Mouse (Mus musculus) erythroblast, embryonic 14.5 days (primary cell): Measurements from ENCODE around the gene Cd19. TPM values are rescaled to one million over a fixed set of nuclear protein-coding genes. Genes with fewer than 3 reads are reported as not detected.

Source experiments
- H3K27me3 ChIP-seq: 2 replicates; pipeline ENCODE4 v1.6.1; 2012; ENCODE audit warnings: inconsistent platforms; ENCODE audit not compliant: control insufficient read depth
- H3K36me3 ChIP-seq: 2 replicates; pipeline ENCODE4 v1.6.1; 2012; ENCODE audit warnings: mild to moderate bottlenecking, inconsistent platforms; ENCODE audit not compliant: control insufficient read depth
- H3K4me1 ChIP-seq: 2 replicates; pipeline ENCODE4 v1.6.1; 2012; ENCODE audit warnings: inconsistent platforms; ENCODE audit not compliant: control insufficient read depth
- H3K4me3 ChIP-seq: replicated peaks from 2 replicates; pipeline ENCODE3; 2012; ENCODE audit warnings: moderate library complexity, mild to moderate bottlenecking, inconsistent platforms
- H3K9me3 ChIP-seq: 2 replicates; pipeline ENCODE4 v1.6.1; 2012; ENCODE audit warnings: low read length, inconsistent platforms, mixed read lengths; ENCODE audit not compliant: control insufficient read depth
- GATA1 ChIP-seq: IDR thresholded peaks from 2 replicates; pipeline ENCODE4 v1.6.1; 2012; ENCODE audit warnings: low read length, inconsistent platforms, mixed read lengths
- TAL1 ChIP-seq: IDR thresholded peaks from 3 replicates; pipeline ENCODE4 v1.6.1; 2012; ENCODE audit warnings: low read length, inconsistent platforms, mixed read lengths
- polyA plus RNA-seq: library from polyadenylated mRNA; stranded (reverse); fragments of >175 nt; gene quantifications from 2 replicates; pipeline ENCODE4 v1.2.3, GENCODE M21; 2012

The Cd19 gene
- not detected in 2 replicates for polyA plus RNA-seq

- Histone ChIP-seq H3K4me1 (no peaks in the 10 kb centered on the region), H3K4me3 (no peak within 1 kb of the TSS), H3K27me3 (no peaks in the 10 kb centered on the region), H3K9me3 (no peaks in the 10 kb centered on the region), H3K36me3 (no peaks in the 10 kb centered on the region)
- TF ChIP-seq GATA1 (no peak), TAL1 (no peak)
Measured at GRCm38 (mm10) chr7:126414725-126415124, at the start of gene Cd19. Gene Cd19, minus strand, starts transcription at chr7:126414889.

GRCm38 (mm10) chr7:126464121-126464520 lies 49.4 kb upstream of the Cd19 start:
- Histone ChIP-seq H3K36me3 (peaks cover 26% of the 10 kb centered on the region), H3K4me1 (peaks cover 17% of the 10 kb centered on the region), H3K4me3 (no peak overlapping the region), H3K27me3 (no peaks in the 10 kb centered on the region), H3K9me3 (no peaks in the 10 kb centered on the region)
- no peak for TF ChIP-seq GATA1
- TF ChIP-seq TAL1 = no peak

GRCm38 (mm10) chr7:126463547-126463946 lies 48.9 kb upstream of the Cd19 start:
- Histone ChIP-seq H3K27me3 (no peaks in the 10 kb centered on the region), H3K4me3 (no peak overlapping the region), H3K9me3 (no peaks in the 10 kb centered on the region), H3K36me3 (peaks cover 20% of the 10 kb centered on the region), H3K4me1 (peaks cover 17% of the 10 kb centered on the region)
- TF ChIP-seq TAL1 = no peak
- TF ChIP-seq GATA1 = no peak

GRCm38 (mm10) chr7:126463004-126463403 lies 48.3 kb upstream of the Cd19 start, which contains the start of gene Atp2a1:
Gene Atp2a1, minus strand, starts transcription at chr7:126463108.
- no peaks in the 10 kb centered on the region for H3K27me3 ChIP-seq

GRCm38 (mm10) chr7:126461626-126462025 lies 46.9 kb upstream of the Cd19 start:
- TF ChIP-seq GATA1 = no peak
- TF ChIP-seq TAL1 = no peak
- Histone ChIP-seq H3K27me3 (no peaks in the 10 kb centered on the region), H3K36me3 (peaks cover 3% of the 10 kb centered on the region), H3K4me1 (peaks cover 17% of the 10 kb centered on the region), H3K9me3 (no peaks in the 10 kb centered on the region), H3K4me3 (no peak overlapping the region)

More at GRCm38 (mm10) chr7:126463004-126463403, 48.3 kb upstream of the Cd19 start, which contains the start of gene Atp2a1:
- TF ChIP-seq TAL1 = no peak
- Histone ChIP-seq H3K9me3 (no peaks in the 10 kb centered on the region), H3K4me3 (no peak within 1 kb of the TSS), H3K4me1 (peaks cover 17% of the 10 kb centered on the region), H3K36me3 (peaks cover 15% of the 10 kb centered on the region)

GRCm38 (mm10) chr7:126460623-126461399 lies 46.1 kb upstream of the Cd19 start:
- no peaks in the 10 kb centered on the region for H3K27me3 ChIP-seq
- no peaks in the 10 kb centered on the region for H3K36me3 ChIP-seq
- TF ChIP-seq TAL1 (no peak), GATA1 (no peak)
- H3K4me1 ChIP-seq = peaks cover 14% of the 10 kb centered on the region
- no peaks in the 10 kb centered on the region for H3K9me3 ChIP-seq
- no peak overlapping the region for H3K4me3 ChIP-seq

- no peak for TF ChIP-seq GATA1
- no peak for TF ChIP-seq TAL1
- Histone ChIP-seq H3K4me1 (peaks cover 2% of the 10 kb centered on the region; the same call in 1 of the 2 replicates), H3K27me3 (no peaks in the 10 kb centered on the region), H3K4me3 (no peak overlapping the region), H3K9me3 (no peaks in the 10 kb centered on the region), H3K36me3 (no peaks in the 10 kb centered on the region)
Measured at GRCm38 (mm10) chr7:126458844-126459618, 44.3 kb upstream of the Cd19 start.

GRCm38 (mm10) chr7:126458225-126458624 lies 43.5 kb upstream of the Cd19 start:
- Histone ChIP-seq H3K4me1 (no peaks in the 10 kb centered on the region), H3K4me3 (no peak overlapping the region), H3K36me3 (no peaks in the 10 kb centered on the region), H3K27me3 (no peaks in the 10 kb centered on the region), H3K9me3 (no peaks in the 10 kb centered on the region)
- no peak for TF ChIP-seq TAL1
- no peak for TF ChIP-seq GATA1
